Mouse (Mus musculus) T-cell, adult 2 months (primary cell): ENCODE data around the gene Hnrnph1.
A peak's percentile ranks its signal among the peaks of the same experiment; 100 is the strongest.
"Not testable (repeated sequence)": the region's sequence is repeated elsewhere in the genome, so short reads cannot be mapped to it uniquely, and the experiment has no call there.

Experiments used
- DNase-seq: peaks from one replicate; pipeline ENCODE4 v3.0.0; 2022; ENCODE audit warnings: low spot score

Gene Hnrnph1

DNA sequence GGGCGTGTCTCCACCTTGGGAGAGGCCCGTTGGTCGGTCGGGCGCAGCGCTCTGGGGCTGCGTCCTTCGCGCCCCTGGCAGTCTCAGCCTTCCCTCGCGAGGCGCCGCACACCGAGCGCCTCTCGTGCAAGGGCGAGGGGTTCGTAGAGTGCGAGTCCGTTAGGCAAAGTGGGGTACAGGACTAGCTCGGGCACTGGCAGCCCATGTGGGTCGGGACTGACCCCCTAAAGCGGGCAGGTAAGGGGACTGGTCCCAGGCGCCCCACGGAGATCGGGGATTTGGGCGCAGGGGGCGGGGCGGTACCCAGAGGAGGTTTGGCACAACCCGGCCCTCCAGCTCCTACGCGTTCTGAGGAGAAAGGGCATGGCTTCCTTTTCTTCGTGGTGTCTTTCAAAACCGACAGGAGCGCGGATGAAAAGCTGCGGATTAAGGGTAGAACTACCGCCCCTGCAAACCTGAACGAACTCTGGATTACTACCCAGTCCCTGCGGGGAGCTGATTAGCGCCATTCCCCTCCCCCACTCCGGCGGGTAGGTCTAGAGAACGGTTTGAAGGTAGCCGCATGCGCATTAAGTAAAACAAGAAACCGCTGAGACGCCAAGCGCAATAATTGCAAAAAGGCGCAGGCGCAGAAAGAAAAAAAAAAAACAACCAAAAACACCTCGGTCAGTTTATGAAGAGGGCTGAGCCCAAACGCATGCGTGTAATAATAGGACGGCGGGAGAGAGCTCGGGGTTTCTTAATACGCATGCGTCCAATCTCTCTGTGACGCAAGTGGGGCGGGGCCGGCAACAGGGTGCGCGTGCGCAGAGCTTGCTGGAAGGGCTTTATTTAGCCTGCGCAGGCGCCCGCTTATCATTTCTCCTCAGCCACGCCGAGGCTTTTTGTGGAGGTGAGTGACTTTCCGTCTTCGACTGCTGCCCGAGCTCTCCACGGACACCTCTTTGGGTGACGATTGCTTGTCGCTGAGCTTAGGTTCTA lies at the start of gene Hnrnph1:
Gene Hnrnph1, plus strand, starts transcription at position 80 of the 981 bp plus-strand sequence.
- peak; percentile 99 for DNase-seq

DNA sequence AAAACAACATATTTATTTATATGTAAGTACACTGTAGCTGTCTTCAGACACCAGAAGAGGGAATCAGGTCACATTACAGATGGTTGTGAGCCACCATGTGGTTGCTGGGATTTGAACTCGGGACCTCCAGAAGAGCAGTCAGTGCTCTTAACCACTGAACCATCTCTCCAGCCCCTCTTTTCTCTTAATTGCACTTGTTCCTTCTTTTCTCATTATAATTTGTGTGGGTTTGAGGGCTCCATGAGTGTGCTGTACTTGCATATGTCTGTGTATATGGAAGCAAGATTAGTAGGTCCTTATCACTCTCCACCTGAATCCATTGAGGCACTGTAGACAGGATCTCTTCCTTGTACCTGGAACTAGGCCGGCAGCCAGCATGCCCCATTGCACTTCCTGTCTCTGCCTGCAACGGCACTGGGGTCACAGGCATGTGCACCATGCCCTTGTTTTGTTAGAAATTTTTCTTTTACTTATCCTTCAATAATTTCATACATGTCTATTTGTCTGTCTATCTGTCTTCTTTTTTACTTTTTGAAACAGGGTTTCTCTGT lies 48.6 kb upstream of the Hnrnph1 start:
- DNase-seq = no peak

DNA sequence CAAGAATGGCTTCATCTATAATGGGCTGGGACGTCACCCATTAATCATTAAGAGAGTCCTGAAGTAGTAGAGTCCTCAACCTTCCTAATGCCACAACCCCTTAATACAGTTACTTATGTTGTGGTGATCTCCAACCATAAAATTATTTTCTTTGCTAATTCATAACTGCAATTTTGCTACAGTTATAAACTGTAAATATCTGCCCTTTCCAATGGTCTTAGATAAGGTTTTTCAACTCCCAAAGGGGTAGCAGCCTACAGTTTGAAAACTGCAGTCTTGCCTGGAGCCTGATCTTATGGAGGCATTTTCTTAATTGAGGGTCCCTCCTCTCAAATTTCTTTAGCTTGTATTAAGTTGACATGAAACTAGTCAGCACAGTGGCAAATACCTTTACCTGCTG lies 47.4 kb upstream of the Hnrnph1 start:
- DNase-seq = no peak

DNA sequence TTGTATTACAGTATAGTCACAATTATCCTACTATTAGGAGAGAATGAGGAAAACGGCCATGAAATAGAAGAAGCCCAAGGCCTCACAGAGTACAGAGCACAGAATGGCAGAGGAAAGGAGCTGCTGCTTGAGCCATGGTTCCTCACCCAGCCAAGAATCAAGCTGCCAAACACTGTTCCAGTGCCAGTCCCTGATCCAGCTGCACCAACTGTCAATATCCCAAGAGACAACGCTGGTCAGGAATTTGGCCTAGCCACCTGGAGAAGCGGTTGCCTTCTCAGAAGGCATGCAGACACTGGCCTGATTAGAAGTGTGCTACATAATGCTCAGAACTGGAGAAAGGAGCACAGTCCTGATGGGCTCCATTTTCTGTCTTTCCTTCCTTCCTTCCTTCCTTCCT lies 43.6 kb upstream of the Hnrnph1 start:
- no peak for DNase-seq

DNA sequence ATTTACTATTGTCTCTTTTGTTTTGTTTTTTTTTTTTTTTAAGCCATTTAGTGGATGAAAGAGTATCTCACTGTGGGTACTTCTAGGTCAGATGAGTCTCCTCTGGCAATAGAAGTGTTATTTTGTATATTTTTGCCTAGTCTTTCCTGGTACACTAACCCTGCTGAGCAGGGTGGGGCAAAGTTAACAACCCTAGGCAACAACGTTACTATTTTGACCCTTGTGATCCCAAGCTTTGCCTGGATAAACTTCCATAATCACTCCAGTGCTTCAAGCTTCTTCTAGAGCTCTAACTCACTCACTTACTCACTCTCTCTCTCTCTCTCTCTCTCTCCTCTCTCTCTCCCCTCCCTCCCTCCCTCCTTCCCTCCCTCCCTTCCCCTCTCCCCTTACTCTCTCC lies 40.7 kb upstream of the Hnrnph1 start:
- DNase-seq = no peak

DNA sequence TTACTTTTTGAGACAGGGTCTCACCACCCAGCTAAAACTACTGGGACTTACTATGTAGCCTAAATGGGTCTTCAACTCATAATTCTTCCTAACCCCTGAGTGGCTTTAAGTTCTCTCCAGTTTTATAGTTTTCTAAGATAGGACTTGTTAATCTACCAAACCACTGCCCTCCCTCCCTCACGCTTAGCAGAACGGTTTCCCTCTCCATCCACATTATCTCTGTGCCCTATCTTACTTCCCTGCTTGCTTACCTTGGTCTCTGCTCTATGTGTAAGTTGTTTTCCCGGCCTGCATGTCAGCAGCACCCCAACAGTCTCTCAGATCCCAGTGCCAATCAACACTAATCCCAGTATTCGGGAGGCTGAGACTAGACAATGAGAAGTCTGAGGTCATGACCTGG lies 39.9 kb upstream of the Hnrnph1 start:
- no peak for DNase-seq

DNA sequence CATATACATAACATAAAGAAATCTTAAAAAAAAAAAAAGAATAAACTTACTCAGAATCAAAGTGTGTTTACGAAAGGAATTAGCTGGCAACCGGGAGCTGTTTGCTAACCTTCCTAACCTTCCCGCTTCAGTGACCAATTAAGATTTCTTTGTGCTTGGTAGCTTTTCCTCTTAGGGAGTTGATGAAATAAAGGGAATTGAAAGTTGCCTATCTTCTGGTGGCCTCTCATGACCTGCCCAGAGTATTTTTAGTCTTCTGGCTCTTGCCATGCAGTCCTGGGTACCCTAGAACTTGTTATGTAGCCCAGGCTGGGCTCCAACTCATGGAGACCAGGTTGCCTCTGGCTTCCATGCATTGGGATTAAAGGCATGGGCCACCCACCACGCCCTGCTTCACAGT lies 31.3 kb upstream of the Hnrnph1 start:
- DNase-seq = no peak

DNA sequence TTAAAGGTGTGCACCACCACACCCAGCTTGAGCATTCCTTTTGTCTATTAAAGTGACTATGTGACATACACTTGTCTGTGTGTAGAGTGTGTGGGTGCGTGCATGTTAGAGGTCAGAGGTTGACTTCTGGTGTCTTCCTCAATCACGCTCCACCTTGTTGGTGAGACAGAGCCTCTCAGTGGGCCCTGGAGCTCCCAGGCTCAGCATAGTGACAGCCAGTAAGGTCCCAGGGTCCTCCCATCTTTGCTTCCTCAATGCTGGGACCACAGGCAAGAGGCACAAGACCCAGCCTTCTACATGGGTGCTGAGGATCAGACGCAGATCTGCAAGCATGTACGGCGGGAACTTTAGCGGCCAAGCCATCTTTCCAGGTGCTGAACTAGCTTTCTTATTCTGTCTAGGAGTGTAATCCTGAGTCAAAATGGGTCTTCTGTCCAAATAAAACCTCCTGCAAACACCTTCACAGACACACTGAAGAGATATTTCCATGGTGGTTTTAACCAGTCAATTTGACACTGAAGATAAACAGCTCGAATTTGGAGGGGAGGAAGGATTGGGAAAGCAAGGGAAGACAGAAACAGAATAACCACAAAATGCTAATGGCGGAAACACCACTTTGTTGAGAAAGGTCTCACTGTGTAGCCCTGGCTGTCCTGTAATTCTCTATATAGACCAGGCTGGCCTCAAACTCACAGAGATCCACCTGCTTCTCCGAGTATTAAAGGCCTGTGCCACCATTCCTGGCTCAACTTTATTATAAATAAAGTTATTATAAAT lies 30.3 kb upstream of the Hnrnph1 start:
- no peak for DNase-seq

DNA sequence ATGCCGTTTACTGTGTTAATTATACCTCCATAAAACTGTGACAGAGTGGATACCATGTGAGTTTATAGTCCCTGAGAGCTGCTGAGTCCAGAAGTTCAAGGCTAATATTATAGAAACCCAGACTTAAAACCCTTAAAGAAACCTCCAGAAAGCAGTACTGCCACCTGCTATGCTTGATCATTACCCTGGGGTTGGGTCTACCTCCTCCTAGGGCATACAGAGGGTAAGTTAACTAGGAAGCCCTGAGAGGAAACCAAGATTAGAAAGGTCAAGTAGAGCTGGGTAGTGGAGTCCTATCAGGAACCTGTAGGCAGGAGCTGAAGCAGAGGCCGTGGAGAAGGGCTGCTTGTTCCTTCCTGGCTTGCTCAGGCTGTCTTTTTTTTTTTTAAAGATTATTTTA lies 24.6 kb upstream of the Hnrnph1 start:
- no peak for DNase-seq

DNA sequence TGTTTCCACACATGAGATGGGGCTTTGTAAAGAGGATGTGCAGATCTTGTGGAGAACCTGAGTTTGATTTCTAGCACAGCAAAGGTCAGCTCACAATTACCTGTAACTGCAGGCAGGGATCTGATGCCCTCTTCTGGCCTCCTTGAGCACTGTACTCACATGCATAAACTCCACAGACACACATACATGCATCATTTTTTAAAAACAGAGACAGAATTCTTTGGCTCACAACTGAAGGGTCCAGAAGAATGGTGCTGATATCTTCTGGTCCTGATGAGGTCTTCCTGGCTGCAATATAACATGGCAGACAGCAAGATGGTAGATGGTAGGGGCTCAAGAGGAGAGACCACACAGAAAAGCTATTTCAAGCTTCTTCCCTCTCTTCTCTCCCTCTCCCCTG lies 22.6 kb upstream of the Hnrnph1 start, which contains the start of gene Cby3:
Gene Cby3, plus strand, starts transcription at position 301 of the 400 bp plus-strand sequence.
- no peak for DNase-seq

DNA sequence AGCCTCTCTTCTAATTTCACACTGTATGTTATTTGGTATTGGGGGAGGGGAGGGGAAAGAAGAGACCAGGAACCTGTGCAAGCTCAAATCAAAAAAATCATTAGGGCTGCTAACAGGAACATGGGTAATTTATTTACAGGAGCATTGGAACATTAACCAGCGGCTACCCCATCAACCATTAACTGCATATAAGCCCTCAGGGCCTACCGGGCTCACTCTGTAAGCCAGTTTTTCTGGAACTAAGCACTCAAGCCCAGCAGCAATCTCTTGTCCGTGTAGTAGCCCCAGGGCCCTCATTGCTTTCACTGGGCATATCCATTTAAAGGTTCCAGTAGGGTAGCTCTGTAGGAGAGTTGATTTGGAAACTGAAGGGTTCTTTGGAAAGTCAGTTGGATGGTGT lies 21.9 kb upstream of the Hnrnph1 start:
- no peak for DNase-seq

DNA sequence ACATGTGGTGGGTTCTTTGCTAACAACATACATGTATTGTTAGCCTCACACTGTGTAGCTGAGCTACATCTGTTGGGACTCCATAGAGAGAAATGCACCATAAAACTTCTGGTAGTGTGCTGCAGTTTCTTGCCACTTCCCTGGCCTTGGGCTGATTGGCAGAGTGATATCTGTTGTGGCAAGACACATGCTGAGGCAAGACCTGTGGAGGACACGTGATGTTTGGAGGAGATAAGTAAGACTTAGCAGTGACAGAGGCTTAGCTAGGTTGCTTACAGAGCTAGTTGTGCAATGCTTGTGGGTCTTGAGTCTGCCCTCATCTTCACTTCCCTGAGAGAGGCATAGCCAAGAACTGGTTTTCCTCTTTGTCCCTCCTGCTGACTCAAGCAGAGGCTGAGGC lies 21.4 kb upstream of the Hnrnph1 start:
- no peak for DNase-seq

DNA sequence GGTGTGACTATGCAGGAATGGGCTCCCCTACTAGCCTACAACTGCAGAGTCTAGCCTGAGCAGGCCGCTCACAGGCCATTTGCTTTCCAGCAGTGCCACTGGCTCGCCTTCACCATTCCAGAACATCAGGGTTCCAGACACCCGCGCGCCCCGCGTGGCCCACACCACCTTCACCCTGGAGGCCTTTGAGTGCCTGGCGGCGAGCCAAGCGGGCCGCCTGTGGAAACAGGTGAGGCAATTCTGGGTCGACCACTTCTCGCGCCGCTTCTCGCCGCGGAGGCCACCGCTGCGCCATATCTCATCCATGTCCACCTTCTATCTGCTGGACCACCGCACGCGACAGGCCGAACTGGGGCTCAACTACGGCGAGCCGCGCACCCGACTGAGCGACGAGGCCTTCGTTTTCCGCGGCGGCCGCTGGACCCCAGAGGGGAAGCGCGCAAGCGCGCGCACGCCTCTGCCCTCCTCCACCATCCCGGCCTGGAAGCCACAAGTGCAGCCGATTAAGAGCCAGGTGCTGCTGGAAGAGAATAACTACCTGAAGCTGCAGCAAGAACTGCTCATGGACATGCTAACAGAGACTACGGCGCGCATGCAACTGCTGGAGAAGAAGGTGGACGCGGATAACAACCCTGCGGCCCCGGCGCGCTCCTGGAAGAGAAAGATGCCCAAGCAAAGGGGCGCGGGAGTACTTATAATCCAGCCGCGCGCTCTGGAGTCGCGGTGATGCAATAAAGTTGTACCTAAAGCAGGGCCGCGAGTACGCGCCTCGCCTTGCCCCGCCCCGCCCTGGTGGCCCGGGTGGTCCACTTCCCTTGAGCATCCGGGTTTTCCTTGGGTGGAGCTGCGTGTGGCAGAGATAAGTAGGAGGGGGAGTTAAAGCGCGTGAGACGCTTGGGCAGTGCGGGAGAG lies 17.6 kb upstream of the Hnrnph1 start:
- DNase-seq = peak; percentile 22

DNA sequence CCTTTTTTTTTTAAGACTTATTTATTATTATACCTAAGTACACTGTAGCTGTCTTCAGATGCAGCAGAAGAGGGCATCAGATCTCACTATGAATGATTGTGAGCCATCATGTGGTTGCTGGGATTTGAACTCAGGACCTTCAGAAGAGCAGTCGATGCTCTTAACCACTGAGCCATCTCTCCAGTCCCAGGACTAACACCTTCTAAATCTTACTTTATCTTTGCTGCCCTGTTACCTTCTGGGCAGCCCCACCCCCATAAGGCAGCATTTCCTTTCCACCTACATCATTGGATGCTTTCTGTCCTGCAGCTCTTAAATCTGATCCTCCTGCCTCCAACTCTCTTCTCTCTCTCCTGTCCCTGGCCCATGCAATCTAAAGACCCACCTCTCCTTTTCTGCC lies 15.5 kb upstream of the Hnrnph1 start:
- not testable (repeated sequence) for DNase-seq

DNA sequence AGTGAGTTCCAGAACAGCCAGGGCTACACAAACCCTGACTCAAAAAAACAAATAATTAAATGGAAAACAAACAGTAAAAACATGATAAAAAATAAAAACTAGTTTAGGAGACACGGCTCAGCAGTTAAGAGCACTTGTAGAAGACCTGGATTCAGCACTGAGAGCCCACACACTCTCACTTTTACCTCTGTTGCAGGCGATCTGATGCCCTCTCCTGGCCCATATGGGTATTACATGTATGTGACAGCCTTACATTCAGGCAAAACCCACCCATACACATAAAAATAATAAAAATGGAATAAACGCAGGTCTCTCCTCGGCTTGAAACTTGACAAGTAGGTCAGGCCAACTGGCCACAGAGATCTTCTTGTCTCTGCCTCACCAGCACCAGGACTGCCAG lies 12.2 kb upstream of the Hnrnph1 start:
- DNase-seq = peak; percentile 72

DNA sequence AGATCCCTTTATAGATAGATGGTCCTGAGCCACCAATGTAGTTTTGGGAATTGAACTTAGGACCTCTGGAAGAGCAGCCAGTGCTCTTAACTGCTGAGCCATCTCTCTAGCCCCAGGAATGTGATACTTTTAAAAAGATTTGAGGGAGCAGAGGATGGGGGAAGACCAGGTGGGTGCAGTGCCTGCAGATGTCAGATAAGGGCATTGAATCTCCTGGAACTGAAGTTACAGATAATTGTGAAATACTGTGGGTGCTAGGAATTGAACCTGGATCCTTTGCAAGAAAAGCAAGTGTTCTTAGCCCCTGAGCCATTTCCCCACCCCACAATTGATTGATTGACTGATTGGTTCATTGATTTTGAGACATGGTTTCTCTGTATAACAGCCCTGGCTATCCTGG lies 11.5 kb upstream of the Hnrnph1 start:
- DNase-seq = no peak

DNA sequence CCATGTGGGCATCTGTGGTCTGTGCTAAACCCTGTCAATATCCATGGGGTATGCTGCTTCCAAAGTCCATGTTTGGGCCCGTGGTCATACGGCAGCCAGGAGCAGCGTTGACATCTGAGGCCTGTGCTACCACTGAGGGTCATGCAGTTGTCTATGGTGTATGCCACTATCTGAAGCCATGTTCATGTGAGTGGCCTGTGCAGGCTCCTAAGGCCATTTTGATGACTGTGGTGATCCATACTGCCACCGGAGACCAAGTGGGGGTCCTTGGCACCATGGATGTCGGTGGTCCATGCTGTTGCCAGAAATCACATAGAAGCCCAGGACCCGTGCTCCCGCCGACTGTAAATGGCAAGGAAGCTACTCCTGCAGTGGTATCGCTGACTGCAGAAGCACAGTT lies 9.3 kb upstream of the Hnrnph1 start:
- no peak for DNase-seq

DNA sequence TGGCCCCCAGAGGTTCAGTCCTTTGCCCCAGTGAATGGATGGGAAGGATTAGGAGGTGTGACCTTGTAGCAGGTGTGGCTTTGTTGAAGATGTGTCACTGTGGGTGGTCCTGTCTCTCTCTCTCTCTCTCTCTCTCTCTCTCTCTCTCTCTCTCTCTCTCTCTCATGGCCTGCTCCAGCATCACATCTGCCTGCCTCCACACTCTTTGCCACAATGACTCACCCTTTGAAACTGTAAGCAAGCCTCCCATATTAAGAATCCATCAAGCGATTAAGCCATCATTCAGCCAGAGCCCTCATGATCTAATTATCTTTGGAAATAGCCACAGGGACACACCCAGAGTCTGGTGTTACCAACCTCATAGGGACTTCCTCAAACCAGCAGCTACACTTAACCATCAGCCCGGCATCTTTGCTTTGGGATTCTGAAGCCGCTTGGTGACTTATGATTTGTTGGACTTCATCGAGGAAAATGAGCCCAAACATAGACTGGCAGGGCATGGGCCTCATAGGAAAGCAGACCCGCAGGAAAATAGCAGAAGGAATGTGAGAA lies 7.4 kb upstream of the Hnrnph1 start:
- DNase-seq = no peak

DNA sequence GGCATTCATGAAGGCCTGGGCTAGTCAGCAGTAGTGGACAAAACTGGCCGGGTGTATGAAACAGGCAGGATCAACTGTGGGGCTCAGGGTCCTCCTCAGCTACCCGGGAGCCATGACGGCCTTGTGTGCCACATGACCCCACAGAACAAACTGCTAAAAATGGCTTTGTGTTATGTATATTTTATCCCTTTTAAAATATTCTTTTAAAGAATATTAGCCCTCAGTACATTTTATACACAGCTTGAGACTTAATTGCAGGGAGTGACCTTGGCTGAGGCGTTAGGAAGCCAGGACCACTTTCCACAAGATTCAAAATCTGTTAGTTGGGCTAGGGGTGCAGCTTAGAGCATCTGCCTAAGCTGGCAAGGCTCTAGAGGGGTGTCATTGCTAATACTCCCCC lies 5.8 kb upstream of the Hnrnph1 start:
- no peak for DNase-seq

DNA sequence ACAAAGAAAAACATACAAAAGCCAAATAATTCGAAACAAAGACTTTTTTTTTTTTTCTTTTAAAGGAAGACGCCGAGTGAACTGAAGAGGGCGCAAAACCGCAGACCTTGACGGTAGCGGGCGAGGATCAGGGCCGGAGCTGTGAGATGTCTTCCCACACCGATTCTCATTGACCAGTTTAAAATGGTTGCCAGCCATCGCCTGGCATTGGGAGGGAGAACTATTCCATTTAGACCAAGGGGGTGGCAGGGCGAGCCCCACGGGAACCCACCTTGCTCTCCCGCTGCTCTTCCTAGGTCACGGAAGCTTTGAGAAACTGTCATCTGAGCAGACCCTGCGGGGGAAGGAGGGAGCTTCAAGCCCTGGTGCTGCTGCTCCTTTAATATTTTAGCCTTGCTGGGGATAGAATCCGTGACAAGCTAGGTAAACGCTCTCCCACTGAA lies 5.4 kb upstream of the Hnrnph1 start:
- DNase-seq = peak; percentile 62

DNA sequence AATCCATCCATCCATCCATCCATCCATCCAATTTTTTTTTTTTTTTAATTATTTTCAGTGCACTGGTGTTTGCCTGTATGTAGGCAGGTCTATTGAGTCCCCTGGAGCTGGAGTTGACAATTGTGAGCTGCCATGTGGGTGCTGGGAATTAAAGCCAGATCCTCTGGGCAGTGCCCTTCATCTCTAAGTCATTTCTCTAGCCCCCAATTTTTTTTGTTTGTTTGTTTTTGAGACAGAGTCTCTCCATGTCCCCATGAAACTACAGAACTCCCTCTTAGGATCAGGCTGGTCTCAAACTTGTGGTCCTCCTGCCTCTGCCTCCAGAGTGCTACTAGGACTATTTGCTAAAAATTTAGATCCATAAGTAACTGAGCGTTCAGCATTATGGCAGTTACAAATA lies 4.9 kb upstream of the Hnrnph1 start:
- no peak for DNase-seq
